Mouse (Mus musculus) macrophage (primary cell): Measurements from ENCODE around the gene Apoc1. TPM values are rescaled to one million over a fixed set of nuclear protein-coding genes. Genes with fewer than 3 reads are reported as not detected.
A peak's percentile ranks its signal among the peaks of the same experiment; 100 is the strongest.
"Not testable (repeated sequence)": the region's sequence is repeated elsewhere in the genome, so short reads cannot be mapped to it uniquely, and the experiment has no call there.

Experiments
- H3K27ac ChIP-seq: fragments of 350-480 bp; formaldehyde crosslinking; 2 replicates; pipeline ENCODE4 v1.9.0; 2021
- H3K36me3 ChIP-seq: fragments of 350-480 bp; formaldehyde crosslinking; 2 replicates; pipeline ENCODE4 v1.9.0; 2021; ENCODE audit errors: inconsistent target
- H3K4me3 ChIP-seq: fragments of 350-480 bp; formaldehyde crosslinking; 2 replicates; pipeline ENCODE4 v1.9.0; 2021; ENCODE audit errors: inconsistent target
- H3K79me2 ChIP-seq: fragments of 350-480 bp; formaldehyde crosslinking; 2 replicates; pipeline ENCODE4 v1.9.0; 2021; ENCODE audit errors: inconsistent target
- WGBS: methylation state at CpG from one replicate; pipeline ENCODE4 v1.1.7; 2026; ENCODE audit warnings: inconsistent platforms; ENCODE audit not compliant: missing documents; 5-methylcytosine and 5-hydroxymethylcytosine counted together
- polyA plus RNA-seq: library from polyadenylated mRNA; stranded (reverse); fragments of 250-400 nt; gene quantifications from 3 replicates; pipeline ENCODE4 v1.2.4, GENCODE M21; 2018; ENCODE audit warnings: inconsistent platforms

Apoc1 gene
- polyA plus RNA-seq, 1 experiment from 2014 or later: 4.3 TPM

GRCm38 (mm10) chr7:19698907-19699826, 6.7 kb upstream of the Apoc1 start, which contains the start of gene Apoe:
Gene Apoe, minus strand, starts transcription at chr7:19699188.
- peak within 1 kb of the TSS; percentile 21 for H3K4me3 ChIP-seq
- H3K36me3 ChIP-seq: peaks cover 4% of the 10 kb centered on the region; the same call in 1 of the 2 replicates
- H3K27ac ChIP-seq: peak within 1 kb of the TSS; percentile 72
- H3K79me2 ChIP-seq: peaks cover 30% of the 10 kb centered on the region; the same call in 1 of the 2 replicates
- 15% methylated on average over 19 of the region's 20 CpGs for WGBS

- WGBS: 34% methylated on average over 28 of the region's 28 CpGs
- Histone ChIP-seq H3K4me3 (peak overlapping the region; percentile 21), H3K36me3 (peaks cover 4% of the 10 kb centered on the region; the same call in 1 of the 2 replicates), H3K79me2 (peaks cover 30% of the 10 kb centered on the region; the same call in 1 of the 2 replicates), H3K27ac (peak overlapping the region; percentile 72)
Measured at GRCm38 (mm10) chr7:19697949-19698906, 5.8 kb upstream of the Apoc1 start.

GRCm38 (mm10) chr7:19696336-19696873, 3.9 kb upstream of the Apoc1 start:
- Histone ChIP-seq H3K4me3 (no peak overlapping the region), H3K27ac (no peak overlapping the region)
- 95% methylated on average over 34 of the region's 34 CpGs for WGBS

GRCm38 (mm10) chr7:19695881-19696280, 3.4 kb upstream of the Apoc1 start:
- peak overlapping the region; percentile 55; the same call in 1 of the 2 replicates for H3K27ac ChIP-seq
- no peak overlapping the region for H3K4me3 ChIP-seq
- peaks cover 4% of the 10 kb centered on the region; the same call in 1 of the 2 replicates for H3K36me3 ChIP-seq
- 92% methylated on average over 6 of the region's 6 CpGs for WGBS
- peaks cover 30% of the 10 kb centered on the region; the same call in 1 of the 2 replicates for H3K79me2 ChIP-seq

More at GRCm38 (mm10) chr7:19696336-19696873, 3.9 kb upstream of the Apoc1 start:
- Histone ChIP-seq H3K79me2 (peaks cover 30% of the 10 kb centered on the region; the same call in 1 of the 2 replicates), H3K36me3 (peaks cover 4% of the 10 kb centered on the region; the same call in 1 of the 2 replicates)

- Histone ChIP-seq H3K36me3 (peaks cover 4% of the 10 kb centered on the region; the same call in 1 of the 2 replicates), H3K4me3 (no peak overlapping the region), H3K27ac (peak overlapping the region; percentile 55), H3K79me2 (peaks cover 30% of the 10 kb centered on the region; the same call in 1 of the 2 replicates)
- 30% methylated on average over 8 of the region's 8 CpGs for WGBS
Measured at GRCm38 (mm10) chr7:19695213-19695594, 2.7 kb upstream of the Apoc1 start.

- H3K27ac ChIP-seq: peak overlapping the region; percentile 55
- H3K36me3 ChIP-seq: peaks cover 4% of the 10 kb centered on the region; the same call in 1 of the 2 replicates
- WGBS: 83% methylated on average over 10 of the region's 10 CpGs
- peaks cover 30% of the 10 kb centered on the region; the same call in 1 of the 2 replicates for H3K79me2 ChIP-seq
- H3K4me3 ChIP-seq: no peak overlapping the region
Measured at GRCm38 (mm10) chr7:19694336-19695212, 2.1 kb upstream of the Apoc1 start.

- Histone ChIP-seq H3K36me3 (peaks cover 4% of the 10 kb centered on the region; the same call in 1 of the 2 replicates), H3K79me2 (peaks cover 25% of the 10 kb centered on the region; the same call in 1 of the 2 replicates), H3K27ac (peak overlapping the region; percentile 55), H3K4me3 (no peak overlapping the region)
- WGBS: 18% methylated on average over 9 of the region's 10 CpGs
Measured at GRCm38 (mm10) chr7:19693421-19693820, 961 bp upstream of the Apoc1 start.

GRCm38 (mm10) chr7:19691434-19691833, 1.0 kb downstream of the Apoc1 start:
- Histone ChIP-seq H3K36me3 (peaks cover 4% of the 10 kb centered on the region; the same call in 1 of the 2 replicates), H3K27ac (no peak overlapping the region), H3K4me3 (no peak overlapping the region), H3K79me2 (peaks cover 7% of the 10 kb centered on the region; the same call in 1 of the 2 replicates)
- 91% methylated on average over 4 of the region's 6 CpGs for WGBS

GRCm38 (mm10) chr7:19690845-19691244, 1.6 kb downstream of the Apoc1 start:
- Histone ChIP-seq H3K79me2 (peaks cover 1% of the 10 kb centered on the region; the same call in 1 of the 2 replicates), H3K27ac (no peak overlapping the region), H3K4me3 (no peak overlapping the region), H3K36me3 (no peaks in the 10 kb centered on the region)
- 98% methylated on average over 4 of the region's 4 CpGs for WGBS

- H3K36me3 ChIP-seq: no peaks in the 10 kb centered on the region
- WGBS: 100% methylated on average over 2 of the region's 2 CpGs
- no peak overlapping the region for H3K27ac ChIP-seq
- H3K79me2 ChIP-seq: no peaks in the 10 kb centered on the region
- H3K4me3 ChIP-seq: no peak overlapping the region
Measured at GRCm38 (mm10) chr7:19688611-19689010, 3.8 kb downstream of the Apoc1 start.

- WGBS: 93% methylated on average over 9 of the region's 10 CpGs
- Histone ChIP-seq H3K36me3 (no peaks in the 10 kb centered on the region), H3K4me3 (no peak overlapping the region), H3K27ac (no peak overlapping the region), H3K79me2 (no peaks in the 10 kb centered on the region)
Measured at GRCm38 (mm10) chr7:19688101-19688500, 4.4 kb downstream of the Apoc1 start.

GRCm38 (mm10) chr7:19686927-19687583, 5.4 kb downstream of the Apoc1 start:
- WGBS: 75% methylated on average over 7 of the region's 8 CpGs
- not testable (repeated sequence) for H3K4me3 ChIP-seq, H3K27ac ChIP-seq, H3K36me3 ChIP-seq, H3K79me2 ChIP-seq

GRCm38 (mm10) chr7:19686521-19686920, 5.9 kb downstream of the Apoc1 start:
- H3K79me2 ChIP-seq: no peaks in the 10 kb centered on the region
- H3K36me3 ChIP-seq: no peaks in the 10 kb centered on the region
- no peak overlapping the region for H3K27ac ChIP-seq
- no peak overlapping the region for H3K4me3 ChIP-seq
- WGBS: 89% methylated on average over 6 of the region's 6 CpGs
